Mouse (Mus musculus) lung, adult 2 months (tissue): ENCODE measurements around the gene Zfp488.

ENCODE experiments used
- CTCF ChIP-seq: fragments of 200-500 bp; IDR thresholded peaks from 2 replicates; pipeline ENCODE4 v1.5.1; 2011; ENCODE audit warnings: mild to moderate bottlenecking, low read length, control low read depth; ENCODE audit not compliant: insufficient read depth
- POLR2A ChIP-seq: fragments of 200-500 bp; IDR thresholded peaks from 2 replicates; pipeline ENCODE4 v1.6.1; 2011; ENCODE audit warnings: low read depth, mild to moderate bottlenecking, control low read depth, low read length, borderline replicate concordance; ENCODE audit errors: extremely low read depth

- TF ChIP-seq CTCF (no peak), POLR2A (no peak)
Observed at GRCm38 (mm10) chr14:33991971-33992370, 13.4 kb upstream of the Zfp488 start.
